Mouse (Mus musculus) lung, adult 2 months (tissue): ENCODE measurements at regions not wholly inside any gene's neighbourhood (a gene's known extent, or its start where the extent isn't known, plus 50 kb on each side); places are given as distances from the start of the nearest gene placed in this dataset.
"Not testable (repeated sequence)": the region's sequence is repeated elsewhere in the genome, so short reads cannot be mapped to it uniquely, and the experiment has no call there.

Experiments used
- DNase-seq: peaks from one replicate; pipeline ENCODE4 v3.0.0; 2022
- H3K4me1 ChIP-seq: fragments of 200-500 bp; 2 replicates; pipeline ENCODE4 v1.6.1; 2011; ENCODE audit warnings: low read length; ENCODE audit not compliant: control insufficient read depth, insufficient read depth
- H3K4me3 ChIP-seq: fragments of 200-500 bp; replicated peaks from 2 replicates; pipeline ENCODE3; 2011; ENCODE audit warnings: low read depth, mild to moderate bottlenecking, control low read depth, low read length; ENCODE audit errors: extremely low read depth
- CTCF ChIP-seq: fragments of 200-500 bp; IDR thresholded peaks from 2 replicates; pipeline ENCODE4 v1.5.1; 2011; ENCODE audit warnings: mild to moderate bottlenecking, low read length, control low read depth; ENCODE audit not compliant: insufficient read depth
- WGBS: fragments of 180-500 bp; shearing (Covaris S2); methylation state at CpG from one replicate; pipeline ENCODE4 v1.1.7; 2018; 5-methylcytosine and 5-hydroxymethylcytosine counted together

DNA sequence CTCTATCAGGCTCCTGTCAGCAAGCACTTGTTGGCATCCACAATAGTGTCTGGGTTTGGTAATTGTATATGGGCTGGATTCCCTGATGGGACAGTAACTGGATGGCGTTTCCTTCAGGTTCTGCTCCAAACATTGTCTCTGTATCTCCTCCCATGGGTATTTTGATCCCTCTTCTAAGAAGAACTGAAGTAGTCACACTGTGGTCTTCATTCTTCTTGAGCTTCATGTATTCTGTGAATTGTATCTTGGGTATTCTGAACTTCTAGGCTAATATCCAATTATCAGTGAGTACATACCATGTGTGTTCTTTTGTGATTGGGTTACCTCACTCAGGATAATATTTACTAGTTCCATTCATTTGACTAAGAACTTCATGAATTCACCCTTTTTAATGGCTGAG is 119.2 kb upstream of the Gm21119 start:
- not testable (repeated sequence) for H3K4me1 ChIP-seq, DNase-seq, H3K4me3 ChIP-seq
- no CpG with 5 or more reads among the region's 1 CpGs for WGBS

GRCm38 (mm10) chr8:20513920-20514319 is 100.8 kb upstream of the Gm21119 start:
- not testable (repeated sequence) for DNase-seq, H3K4me3 ChIP-seq, H3K4me1 ChIP-seq
- WGBS = 63% methylated on average over 1 of the region's 1 CpGs

DNA sequence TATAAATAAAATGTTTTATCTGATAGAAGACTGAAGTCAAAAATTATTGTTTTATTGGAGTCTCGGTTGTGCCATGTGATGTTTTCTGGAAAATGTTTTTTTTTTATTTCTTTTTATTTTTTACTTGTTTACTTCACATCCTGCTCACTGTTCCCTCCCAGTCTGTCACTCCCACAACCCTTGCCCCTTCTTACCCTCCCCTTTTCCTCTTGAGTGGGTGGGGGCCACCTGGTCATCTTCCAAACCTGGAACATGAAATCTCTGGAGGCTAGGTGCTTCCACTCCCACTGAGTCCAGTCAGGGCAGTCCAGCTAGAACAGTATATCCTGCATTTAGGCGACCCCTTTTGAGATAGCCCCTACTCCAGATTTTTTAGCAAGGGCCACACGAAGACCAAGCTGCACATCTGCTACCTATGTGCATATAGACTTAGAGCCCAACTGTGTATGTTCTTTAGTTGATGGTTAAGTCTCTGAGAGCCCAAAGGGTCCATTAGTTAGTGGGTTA is 98.3 kb upstream of the Gm21119 start:
- not testable (repeated sequence) for H3K4me3 ChIP-seq, DNase-seq, H3K4me1 ChIP-seq
- 66% methylated on average over 3 of the region's 3 CpGs for WGBS

- H3K4me1 ChIP-seq, DNase-seq, H3K4me3 ChIP-seq: not testable (repeated sequence)
- 14% methylated on average over 1 of the region's 1 CpGs for WGBS
These were observed 97.2 kb upstream of the Gm21119 start for GRCm38 (mm10) chr8:20517551-20517950.

DNA sequence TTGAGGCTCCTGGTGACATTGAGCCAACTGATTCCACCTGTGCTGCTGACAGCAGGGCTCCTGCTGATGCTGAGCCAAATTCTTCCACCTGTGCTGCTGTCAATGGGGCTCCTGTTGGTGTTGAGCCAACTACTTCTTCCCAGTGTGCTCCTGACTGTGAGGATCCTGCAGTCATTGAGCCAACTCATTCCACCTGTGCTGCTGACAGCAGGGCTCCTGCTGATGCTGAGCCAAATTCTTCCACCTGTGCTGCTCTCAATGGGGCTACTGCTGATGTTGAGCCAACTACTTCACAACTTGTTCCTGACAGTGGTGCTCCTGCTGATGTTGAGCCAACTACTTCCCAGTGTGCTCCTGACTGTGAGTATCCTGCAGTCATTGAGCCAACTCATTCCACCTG is 90.2 kb upstream of the Gm21119 start:
- DNase-seq, H3K4me1 ChIP-seq, H3K4me3 ChIP-seq: not testable (repeated sequence)

GRCm38 (mm10) chr8:20529048-20529447 is 85.7 kb upstream of the Gm21119 start:
- not testable (repeated sequence) for H3K4me3 ChIP-seq, H3K4me1 ChIP-seq, DNase-seq
- whole genome bisulfite sequencing = no CpG with 5 or more reads among the region's 1 CpGs

GRCm38 (mm10) chr8:20539031-20539430 is 75.7 kb upstream of the Gm21119 start:
- not testable (repeated sequence) for DNase-seq, H3K4me3 ChIP-seq, H3K4me1 ChIP-seq
- 86% methylated on average over 4 of the region's 4 CpGs for WGBS

GRCm38 (mm10) chr8:20544084-20544483 is 70.6 kb upstream of the Gm21119 start:
- H3K4me3 ChIP-seq, DNase-seq, H3K4me1 ChIP-seq: not testable (repeated sequence)
- 86% methylated on average over 2 of the region's 2 CpGs for WGBS

DNA sequence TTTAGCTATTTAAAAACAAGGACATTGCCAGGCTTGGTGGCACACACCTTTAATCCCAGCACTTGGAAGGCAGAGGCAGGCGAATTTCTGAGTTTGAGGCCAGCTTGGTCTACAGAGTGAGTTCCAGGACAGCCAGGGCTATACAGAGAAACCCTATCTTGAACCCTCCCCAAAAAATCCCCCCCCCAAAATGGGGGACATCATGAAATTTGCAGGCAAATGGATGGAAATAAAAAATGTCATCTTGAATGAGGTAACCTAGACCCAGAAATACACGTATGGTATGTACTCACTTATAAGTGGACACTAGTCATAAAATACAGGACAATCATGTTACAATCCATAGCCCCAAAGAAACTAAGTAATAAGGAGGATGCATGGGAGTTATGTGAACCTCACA is 69.4 kb upstream of the Gm21119 start:
- WGBS = 47% methylated on average over 1 of the region's 2 CpGs
- DNase-seq, H3K4me3 ChIP-seq, H3K4me1 ChIP-seq: not testable (repeated sequence)

GRCm38 (mm10) chr8:20546401-20546800 is 68.3 kb upstream of the Gm21119 start:
- no CpG with 5 or more reads among the region's 3 CpGs for WGBS
- not testable (repeated sequence) for DNase-seq, H3K4me1 ChIP-seq, H3K4me3 ChIP-seq

- H3K4me1 ChIP-seq, H3K4me3 ChIP-seq: not testable (repeated sequence)
- 6% methylated on average over 64 of the region's 64 CpGs for WGBS
- peak; percentile 43 for TF ChIP-seq CTCF
- peak; percentile 96 for DNase-seq
These were observed 64.5 kb upstream of the Gm21119 start for GRCm38 (mm10) chr8:20550054-20550778.

- H3K4me3 ChIP-seq, H3K4me1 ChIP-seq, DNase-seq: not testable (repeated sequence)
- WGBS = no CpG with 5 or more reads among the region's 6 CpGs
These were observed 58.1 kb upstream of the Gm21119 start for GRCm38 (mm10) chr8:20556501-20557181.

DNA sequence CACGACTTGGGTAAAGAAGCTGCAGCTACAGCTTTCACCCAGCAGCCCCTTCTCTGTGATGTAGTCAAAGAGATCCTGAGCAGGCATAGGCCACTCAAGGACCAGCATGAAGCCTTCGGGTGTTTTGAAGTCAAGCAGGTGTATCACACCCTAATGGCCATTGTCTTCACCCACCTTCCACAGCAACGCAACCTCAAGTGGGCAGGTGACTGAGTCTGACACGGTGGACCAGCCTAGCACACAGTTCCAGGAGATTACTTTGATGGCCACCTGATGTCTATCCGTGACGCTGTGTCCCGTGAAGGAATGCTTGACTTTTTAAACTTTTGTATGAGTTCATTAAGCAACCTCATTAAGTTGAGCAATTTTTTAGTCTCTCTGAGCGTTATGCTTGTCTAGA is 57.5 kb upstream of the Gm21119 start:
- peak; percentile 4 for DNase-seq
- H3K4me3 ChIP-seq, H3K4me1 ChIP-seq: not testable (repeated sequence)
- 76% methylated on average over 7 of the region's 8 CpGs for WGBS

- H3K4me1 ChIP-seq = not testable (repeated sequence)
- peak; percentile 31 for DNase-seq
- peak overlapping the region; percentile 47 for H3K4me3 ChIP-seq
- 67% methylated on average over 47 of the region's 47 CpGs for WGBS
These were observed 57.1 kb upstream of the Gm21119 start for GRCm38 (mm10) chr8:20557609-20558008.
